Mouse (Mus musculus) myocyte (in vitro differentiated cells): ENCODE measurements around the gene Dusp22. TPM values are rescaled to one million over a fixed set of nuclear protein-coding genes. Genes with fewer than 3 reads are reported as not detected.

ENCODE experiments used
- H3K27me3 ChIP-seq: one replicate; pipeline ENCODE4 v1.6.1; 2011; ENCODE audit not compliant: control insufficient read depth, insufficient read depth, insufficient read length
- H3K36me3 ChIP-seq: one replicate; pipeline ENCODE4 v1.6.1; 2011; ENCODE audit not compliant: control insufficient read depth, insufficient read depth
- H3K4me2 ChIP-seq: one replicate; pipeline ENCODE4 v1.6.1; 2011; ENCODE audit warnings: low read depth, control low read depth
- H3K4me3 ChIP-seq: one replicate; pipeline ENCODE4 v1.5.1; 2011; ENCODE audit warnings: mild to moderate bottlenecking, control low read depth, moderate library complexity
- H3K79me2 ChIP-seq: one replicate; pipeline ENCODE4 v1.6.1; 2011; ENCODE audit not compliant: control insufficient read depth, insufficient read depth
- H3ac ChIP-seq: one replicate; pipeline ENCODE4 v1.6.1; 2011; ENCODE audit not compliant: control insufficient read depth, insufficient read length
- CEBPB ChIP-seq: IDR thresholded peaks from 2 replicates; pipeline ENCODE4 v1.6.1; 2011; ENCODE audit warnings: mild to moderate bottlenecking, moderate library complexity; ENCODE audit not compliant: poor library complexity, insufficient read depth, severe bottlenecking
- E2F4 ChIP-seq: IDR thresholded peaks from one replicate; pipeline ENCODE4 v1.6.1; 2011; ENCODE audit warnings: mild to moderate bottlenecking, control low read depth, moderate library complexity; ENCODE audit not compliant: insufficient read depth
- MAX ChIP-seq: IDR thresholded peaks from one replicate; pipeline ENCODE4 v1.6.1; 2011; ENCODE audit warnings: low read depth, mild to moderate bottlenecking, control low read depth
- MYOD1 ChIP-seq, 3 experiments: IDR thresholded peaks; one replicate each; pipeline ENCODE4 v1.6.1; 2011; ENCODE audit warnings: control low read depth in 2 of 3, low read depth in 2 of 3, mild to moderate bottlenecking in 2 of 3, moderate library complexity in 1 of 3; ENCODE audit not compliant: insufficient read length in 2 of 3, control insufficient read depth in 1 of 3
- MYOG ChIP-seq, 3 experiments: IDR thresholded peaks; one replicate each; pipeline ENCODE4 v1.6.1; 2011; ENCODE audit warnings: control low read depth in 2 of 3, low read depth in 2 of 3, mild to moderate bottlenecking in 2 of 3; ENCODE audit not compliant: insufficient read length in 2 of 3, control insufficient read depth in 1 of 3, insufficient read depth in 1 of 3
- POLR2A ChIP-seq: IDR thresholded peaks from one replicate; pipeline ENCODE4 v1.6.1; 2011; ENCODE audit warnings: low read depth, mild to moderate bottlenecking, control low read depth, moderate library complexity; ENCODE audit not compliant: insufficient read length
- POLR2AphosphoS2 ChIP-seq: IDR thresholded peaks from one replicate; pipeline ENCODE4 v1.6.1; 2011; ENCODE audit warnings: low read depth, control low read depth; ENCODE audit not compliant: insufficient read length
- REST ChIP-seq: IDR thresholded peaks from one replicate; pipeline ENCODE4 v1.6.1; 2011; ENCODE audit warnings: mild to moderate bottlenecking, control low read depth, moderate library complexity; ENCODE audit not compliant: insufficient read depth, insufficient read length
- SRF ChIP-seq: IDR thresholded peaks from one replicate; pipeline ENCODE4 v1.6.1; 2011; ENCODE audit warnings: low read depth; ENCODE audit not compliant: control insufficient read depth, insufficient read length
- TCF12 ChIP-seq: IDR thresholded peaks from one replicate; pipeline ENCODE4 v1.6.1; 2011; ENCODE audit warnings: mild to moderate bottlenecking, control low read depth; ENCODE audit not compliant: poor library complexity, insufficient read depth, severe bottlenecking
- TCF3 ChIP-seq: IDR thresholded peaks from one replicate; pipeline ENCODE4 v1.6.1; 2011; ENCODE audit warnings: low read depth, control low read depth; ENCODE audit not compliant: insufficient read length
- USF1 ChIP-seq: IDR thresholded peaks from one replicate; pipeline ENCODE4 v1.6.1; 2011; ENCODE audit warnings: low read depth, mild to moderate bottlenecking, control low read depth, moderate library complexity
- polyA plus RNA-seq: library from polyadenylated mRNA; unstranded; fragments of >200 nt; fragmentation: generic; extraction: Trizol; gene quantifications from one replicate; pipeline ENCODE4 v1.2.1, GENCODE M21; 2012; ENCODE audit warnings: missing spikeins

The Dusp22 gene
- polyA plus RNA-seq, 1 experiment, result 10.4 TPM

DNA sequence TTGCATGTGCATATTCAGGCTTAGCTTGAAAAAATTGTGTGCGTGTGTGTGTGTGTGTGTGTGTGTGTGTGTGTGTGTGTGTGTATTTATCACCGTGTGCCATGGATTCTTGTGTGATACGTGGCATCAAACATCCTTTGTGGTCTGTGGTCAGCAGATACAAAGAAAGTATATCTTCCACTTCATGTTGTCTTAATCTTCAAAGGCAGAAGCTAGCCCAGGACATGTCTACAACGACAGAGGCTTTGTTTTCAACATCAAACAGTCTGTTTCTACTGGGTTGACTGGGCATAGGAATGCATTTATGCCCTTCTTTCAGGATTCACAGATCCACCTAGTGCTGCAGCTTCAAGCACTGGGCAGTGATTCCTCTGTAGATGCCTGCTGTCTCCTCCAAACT, 22.1 kb downstream of the Dusp22 start:
- Histone ChIP-seq H3ac (no peak overlapping the region), H3K36me3 (no peaks in the 10 kb centered on the region), H3K4me2 (no peak overlapping the region), H3K4me3 (no peak overlapping the region), H3K27me3 (no peaks in the 10 kb centered on the region), H3K79me2 (no peaks in the 10 kb centered on the region)
- TF ChIP-seq E2F4 (no peak), USF1 (no peak), TCF3 (no peak), MYOD1 (IDR thresholded peaks at IDR 0.05; ENCODE audit: control insufficient read depth in 1 of 3, insufficient read length in 2 of 3, low read depth in 2 of 3) (no peak), SRF (no peak), MYOG (IDR thresholded peaks at IDR 0.05; ENCODE audit: control insufficient read depth in 1 of 3, insufficient read depth in 1 of 3, insufficient read length in 2 of 3, low read depth in 2 of 3) (no peak), POLR2AphosphoS2 (no peak), MAX (no peak), CEBPB (no peak), REST (no peak)

DNA sequence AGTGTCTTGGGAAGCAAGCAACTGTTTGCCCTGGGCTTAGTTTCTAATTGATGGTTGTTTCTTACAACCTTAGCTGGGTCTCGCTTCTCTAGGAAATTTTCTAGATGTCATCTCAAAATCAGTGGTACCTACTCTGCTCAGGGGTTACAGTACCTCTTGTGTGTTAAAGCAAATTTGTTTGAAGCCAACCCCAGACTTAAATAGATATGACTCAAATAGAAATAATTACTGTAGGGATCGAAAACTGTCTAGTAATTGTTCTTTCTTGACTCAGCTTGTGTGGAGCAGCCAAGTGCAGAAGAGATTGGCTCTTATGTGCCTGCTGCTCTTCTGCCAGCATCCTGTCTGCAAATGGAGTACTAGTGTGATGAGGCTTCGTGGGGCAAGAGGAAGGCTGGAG, 22.5 kb downstream of the Dusp22 start:
- H3K79me2 ChIP-seq, result no peaks in the 10 kb centered on the region
- no peak overlapping the region for H3ac ChIP-seq
- no peak overlapping the region for H3K4me3 ChIP-seq
- H3K36me3 ChIP-seq, result no peaks in the 10 kb centered on the region
- TF ChIP-seq TCF12 (no peak), MYOD1 (IDR thresholded peaks at IDR 0.05; ENCODE audit: control insufficient read depth in 1 of 3, insufficient read length in 2 of 3, low read depth in 2 of 3) (no peak), CEBPB (no peak), SRF (no peak), REST (no peak), E2F4 (no peak), POLR2A (no peak), MYOG (IDR thresholded peaks at IDR 0.05; ENCODE audit: control insufficient read depth in 1 of 3, insufficient read depth in 1 of 3, insufficient read length in 2 of 3, low read depth in 2 of 3) (no peak), TCF3 (no peak), USF1 (no peak), POLR2AphosphoS2 (no peak), MAX (no peak)
- no peak overlapping the region for H3K4me2 ChIP-seq
- H3K27me3 ChIP-seq, result no peaks in the 10 kb centered on the region

DNA sequence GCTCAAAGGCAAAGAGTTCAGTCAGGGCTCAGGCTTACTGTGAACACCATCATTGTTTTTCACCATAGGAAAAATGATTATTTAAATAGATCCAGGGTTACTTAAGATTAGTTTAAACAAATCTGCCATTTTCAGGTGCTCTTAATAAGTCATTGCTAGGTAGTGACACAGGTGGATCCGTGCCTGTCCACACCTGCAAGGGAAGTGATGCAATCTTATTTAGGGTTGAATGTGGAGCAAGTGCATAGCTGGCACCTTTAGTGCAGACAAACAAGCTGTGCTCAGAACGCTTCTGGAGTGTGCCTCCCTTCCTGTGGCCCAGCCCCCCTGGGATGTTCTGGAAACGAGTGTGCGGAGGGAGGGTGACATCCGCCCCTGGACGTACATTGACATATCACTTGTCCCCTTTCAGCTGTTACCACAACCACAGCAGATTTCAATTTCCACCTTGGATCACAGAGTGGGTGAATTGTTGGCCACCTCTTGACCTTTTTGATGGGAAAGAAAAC, 24.9 kb downstream of the Dusp22 start:
- H3K79me2 ChIP-seq, result no peaks in the 10 kb centered on the region
- no peak overlapping the region for H3K4me3 ChIP-seq
- TF ChIP-seq TCF12, result no peak
- no peak for TF ChIP-seq REST
- TF ChIP-seq POLR2AphosphoS2, result no peak
- no peak for TF ChIP-seq USF1
- no peak for TF ChIP-seq POLR2A
- no peak for TF ChIP-seq SRF
- no peak for TF ChIP-seq E2F4
- TF ChIP-seq CEBPB, result no peak
- no peak for TF ChIP-seq MAX
- TF ChIP-seq MYOD1 (IDR thresholded peaks at IDR 0.05; ENCODE audit: control insufficient read depth in 1 of 3, insufficient read length in 2 of 3, low read depth in 2 of 3), result peak in 1 of 3 experiments; percentile 50
- peak in 1 of 3 experiments; percentile 45 for TF ChIP-seq MYOG (IDR thresholded peaks at IDR 0.05; ENCODE audit: control insufficient read depth in 1 of 3, insufficient read depth in 1 of 3, insufficient read length in 2 of 3, low read depth in 2 of 3)
- TF ChIP-seq TCF3, result no peak
- no peak overlapping the region for H3K4me2 ChIP-seq
- H3ac ChIP-seq, result no peak overlapping the region
- H3K36me3 ChIP-seq, result no peaks in the 10 kb centered on the region
- no peaks in the 10 kb centered on the region for H3K27me3 ChIP-seq

DNA sequence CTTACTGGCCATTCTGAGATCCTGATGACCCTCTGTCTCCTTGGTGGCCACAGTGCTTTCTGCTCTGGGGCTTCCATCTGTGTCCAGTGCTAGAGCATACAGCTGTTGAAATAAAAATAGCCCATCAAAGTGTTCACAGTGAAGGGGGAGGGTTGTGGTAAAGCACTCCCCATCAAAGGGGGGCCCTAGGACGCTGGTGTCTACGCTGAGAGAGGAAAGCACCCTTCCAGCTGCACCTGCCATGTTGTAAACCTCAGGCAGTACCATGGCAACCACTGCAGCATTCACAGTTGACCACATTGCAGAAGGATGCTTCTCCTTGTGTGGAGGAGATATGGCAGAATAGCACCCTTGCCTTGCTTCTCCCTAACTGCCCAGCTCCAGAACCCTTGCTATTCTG, 26.2 kb downstream of the Dusp22 start:
- Histone ChIP-seq H3ac (no peak overlapping the region), H3K79me2 (no peaks in the 10 kb centered on the region), H3K4me3 (no peak overlapping the region), H3K36me3 (no peaks in the 10 kb centered on the region), H3K4me2 (no peak overlapping the region), H3K27me3 (no peaks in the 10 kb centered on the region)
- TF ChIP-seq E2F4, result no peak
- peak; percentile 5 for TF ChIP-seq TCF3
- no peak for TF ChIP-seq REST
- no peak for TF ChIP-seq POLR2A
- peak in 2 of 3 experiments; percentile 76 to 88 for TF ChIP-seq MYOD1 (IDR thresholded peaks at IDR 0.05; ENCODE audit: control insufficient read depth in 1 of 3, insufficient read length in 2 of 3, low read depth in 2 of 3)
- peak; percentile 20 to 75 (median 39) for TF ChIP-seq MYOG (IDR thresholded peaks at IDR 0.05; ENCODE audit: control insufficient read depth in 1 of 3, insufficient read depth in 1 of 3, insufficient read length in 2 of 3, low read depth in 2 of 3)
- TF ChIP-seq SRF, result no peak
- TF ChIP-seq USF1, result no peak
- no peak for TF ChIP-seq TCF12
- TF ChIP-seq MAX, result no peak
- TF ChIP-seq POLR2AphosphoS2, result no peak
- no peak for TF ChIP-seq CEBPB
